Mouse (Mus musculus): ENCODE measurements around the gene Anp32a. TPM values are rescaled to one million over a fixed set of nuclear protein-coding genes. Genes with fewer than 3 reads are reported as not detected.

Anp32a gene
- polyA plus RNA-seq, 1 experiment from 2014 or later: 82.1 TPM

- WGBS: 53% methylated on average over 4 of the region's 4 CpGs
- H3K36me3 ChIP-seq (ENCODE audit: control insufficient read depth, insufficient read depth, low read length): peaks cover 4% of the 10 kb centered on the region; the same call in 1 of the 2 replicates
- H3K4me3 ChIP-seq (replicated peaks; ENCODE audit: low read depth, low read length): no peak overlapping the region
- no peaks in the 10 kb centered on the region for H3K9me3 ChIP-seq (ENCODE audit: control insufficient read depth, low read length)
- H3K4me2 ChIP-seq (ENCODE audit: low read length): no peak overlapping the region
- ATAC-seq (ENCODE audit: low FRiP score, low TSS enrichment) (no peak), DNase-seq (no peak)
- H3K9ac ChIP-seq (replicated peaks; ENCODE audit: low read length): no peak overlapping the region
- H3K27me3 ChIP-seq (ENCODE audit: control insufficient read depth, insufficient read depth, low read length): no peaks in the 10 kb centered on the region
- no peak overlapping the region for H3K27ac ChIP-seq (replicated peaks; ENCODE audit: low read depth, low read length)
- peaks cover 23% of the 10 kb centered on the region; the same call in 1 of the 2 replicates for H3K4me1 ChIP-seq (ENCODE audit: control insufficient read depth, insufficient read depth, low read length)
Observed at GRCm38 (mm10) chr9:62351200-62351599, 10.1 kb downstream of the Anp32a start.

GRCm38 (mm10) chr9:62353784-62354183 lies 12.7 kb downstream of the Anp32a start:
- WGBS: 73% methylated on average over 7 of the region's 7 CpGs
- H3K4me1 ChIP-seq (ENCODE audit: control insufficient read depth, insufficient read depth, low read length): peaks cover 12% of the 10 kb centered on the region; the same call in 1 of the 2 replicates
- H3K9me3 ChIP-seq (ENCODE audit: control insufficient read depth, low read length): no peaks in the 10 kb centered on the region
- no peak overlapping the region for H3K4me2 ChIP-seq (ENCODE audit: low read length)
- ATAC-seq (ENCODE audit: low FRiP score, low TSS enrichment): no peak
- H3K36me3 ChIP-seq (ENCODE audit: control insufficient read depth, insufficient read depth, low read length): peaks cover 8% of the 10 kb centered on the region; the same call in 1 of the 2 replicates
- DNase-seq: no peak
- H3K9ac ChIP-seq (replicated peaks; ENCODE audit: low read length): no peak overlapping the region
- no peak overlapping the region for H3K27ac ChIP-seq (replicated peaks; ENCODE audit: low read depth, low read length)
- H3K27me3 ChIP-seq (ENCODE audit: control insufficient read depth, insufficient read depth, low read length): no peaks in the 10 kb centered on the region
- no peak overlapping the region for H3K4me3 ChIP-seq (replicated peaks; ENCODE audit: low read depth, low read length)

- Histone ChIP-seq H3K9ac (replicated peaks; ENCODE audit: low read length) (no peak overlapping the region), H3K4me2 (ENCODE audit: low read length) (no peak overlapping the region), H3K4me3 (replicated peaks; ENCODE audit: low read depth, low read length) (no peak overlapping the region), H3K4me1 (ENCODE audit: control insufficient read depth, insufficient read depth, low read length) (0 out of 2 replicates have a peak, but pooled peaks cover 4% of the 10 kb centered on the region), H3K36me3 (ENCODE audit: control insufficient read depth, insufficient read depth, low read length) (peaks cover 8% of the 10 kb centered on the region; the same call in 1 of the 2 replicates), H3K27ac (replicated peaks; ENCODE audit: low read depth, low read length) (no peak overlapping the region), H3K9me3 (ENCODE audit: control insufficient read depth, low read length) (no peaks in the 10 kb centered on the region), H3K27me3 (ENCODE audit: control insufficient read depth, insufficient read depth, low read length) (no peaks in the 10 kb centered on the region)
- 85% methylated on average over 16 of the region's 16 CpGs for WGBS
- ATAC-seq (ENCODE audit: low FRiP score, low TSS enrichment) (no peak), DNase-seq (no peak)
Observed at GRCm38 (mm10) chr9:62354838-62355719, 14.0 kb downstream of the Anp32a start.

GRCm38 (mm10) chr9:62355763-62356162 lies 14.7 kb downstream of the Anp32a start:
- H3K36me3 ChIP-seq (ENCODE audit: control insufficient read depth, insufficient read depth, low read length): peaks cover 8% of the 10 kb centered on the region; the same call in 1 of the 2 replicates

GRCm38 (mm10) chr9:62357593-62357992 lies 16.5 kb downstream of the Anp32a start:
- ATAC-seq (ENCODE audit: low FRiP score, low TSS enrichment): no peak
- 88% methylated on average over 8 of the region's 8 CpGs for WGBS
- H3K4me1 ChIP-seq (ENCODE audit: control insufficient read depth, insufficient read depth, low read length): no peaks in the 10 kb centered on the region

More at GRCm38 (mm10) chr9:62355763-62356162, 14.7 kb downstream of the Anp32a start:
- no peaks in the 10 kb centered on the region for H3K27me3 ChIP-seq (ENCODE audit: control insufficient read depth, insufficient read depth, low read length)
- H3K4me1 ChIP-seq (ENCODE audit: control insufficient read depth, insufficient read depth, low read length): 0 out of 2 replicates have a peak, but pooled peaks cover 1% of the 10 kb centered on the region
- WGBS: 78% methylated on average over 6 of the region's 6 CpGs
- no peak overlapping the region for H3K9ac ChIP-seq (replicated peaks; ENCODE audit: low read length)
- H3K9me3 ChIP-seq (ENCODE audit: control insufficient read depth, low read length): no peaks in the 10 kb centered on the region
- no peak overlapping the region for H3K27ac ChIP-seq (replicated peaks; ENCODE audit: low read depth, low read length)
- no peak for DNase-seq
- H3K4me3 ChIP-seq (replicated peaks; ENCODE audit: low read depth, low read length): no peak overlapping the region
- H3K4me2 ChIP-seq (ENCODE audit: low read length): no peak overlapping the region
- no peak for ATAC-seq (ENCODE audit: low FRiP score, low TSS enrichment)

GRCm38 (mm10) chr9:62358851-62359250 lies 17.8 kb downstream of the Anp32a start:
- H3K27ac ChIP-seq (replicated peaks; ENCODE audit: low read depth, low read length): no peak overlapping the region
- DNase-seq: no peak
- 84% methylated on average over 9 of the region's 9 CpGs for WGBS
- no peak overlapping the region for H3K4me3 ChIP-seq (replicated peaks; ENCODE audit: low read depth, low read length)
- H3K4me2 ChIP-seq (ENCODE audit: low read length): no peak overlapping the region
- peaks cover 8% of the 10 kb centered on the region; the same call in 1 of the 2 replicates for H3K36me3 ChIP-seq (ENCODE audit: control insufficient read depth, insufficient read depth, low read length)
- no peak for ATAC-seq (ENCODE audit: low FRiP score, low TSS enrichment)
- no peaks in the 10 kb centered on the region for H3K27me3 ChIP-seq (ENCODE audit: control insufficient read depth, insufficient read depth, low read length)
- H3K9ac ChIP-seq (replicated peaks; ENCODE audit: low read length): no peak overlapping the region
- H3K9me3 ChIP-seq (ENCODE audit: control insufficient read depth, low read length): no peaks in the 10 kb centered on the region
- H3K4me1 ChIP-seq (ENCODE audit: control insufficient read depth, insufficient read depth, low read length): peaks cover 8% of the 10 kb centered on the region

More at GRCm38 (mm10) chr9:62357593-62357992, 16.5 kb downstream of the Anp32a start:
- no peak overlapping the region for H3K9ac ChIP-seq (replicated peaks; ENCODE audit: low read length)
- H3K9me3 ChIP-seq (ENCODE audit: control insufficient read depth, low read length): no peaks in the 10 kb centered on the region
- H3K36me3 ChIP-seq (ENCODE audit: control insufficient read depth, insufficient read depth, low read length): peaks cover 8% of the 10 kb centered on the region; the same call in 1 of the 2 replicates
- no peak overlapping the region for H3K4me3 ChIP-seq (replicated peaks; ENCODE audit: low read depth, low read length)
- H3K27me3 ChIP-seq (ENCODE audit: control insufficient read depth, insufficient read depth, low read length): no peaks in the 10 kb centered on the region
- H3K4me2 ChIP-seq (ENCODE audit: low read length): no peak overlapping the region
- no peak for DNase-seq
- H3K27ac ChIP-seq (replicated peaks; ENCODE audit: low read depth, low read length): no peak overlapping the region

GRCm38 (mm10) chr9:62360889-62361288 lies 19.8 kb downstream of the Anp32a start:
- Histone ChIP-seq H3K4me2 (ENCODE audit: low read length) (no peak overlapping the region), H3K9ac (replicated peaks; ENCODE audit: low read length) (no peak overlapping the region), H3K4me1 (ENCODE audit: control insufficient read depth, insufficient read depth, low read length) (peaks cover 27% of the 10 kb centered on the region), H3K27ac (replicated peaks; ENCODE audit: low read depth, low read length) (no peak overlapping the region), H3K27me3 (ENCODE audit: control insufficient read depth, insufficient read depth, low read length) (no peaks in the 10 kb centered on the region), H3K4me3 (replicated peaks; ENCODE audit: low read depth, low read length) (no peak overlapping the region), H3K9me3 (ENCODE audit: control insufficient read depth, low read length) (no peaks in the 10 kb centered on the region), H3K36me3 (ENCODE audit: control insufficient read depth, insufficient read depth, low read length) (peaks cover 4% of the 10 kb centered on the region; the same call in 1 of the 2 replicates)
- DNase-seq (no peak), ATAC-seq (ENCODE audit: low FRiP score, low TSS enrichment) (no peak)
- 21% methylated on average over 4 of the region's 4 CpGs for WGBS

- H3K4me3 ChIP-seq (replicated peaks; ENCODE audit: low read depth, low read length): no peak overlapping the region
- no peak overlapping the region; the same call in 1 of the 2 replicates for H3K9ac ChIP-seq (replicated peaks; ENCODE audit: low read length)
- ATAC-seq (ENCODE audit: low FRiP score, low TSS enrichment) (no peak), DNase-seq (no peak)
- no peaks in the 10 kb centered on the region for H3K27me3 ChIP-seq (ENCODE audit: control insufficient read depth, insufficient read depth, low read length)
- H3K9me3 ChIP-seq (ENCODE audit: control insufficient read depth, low read length): no peaks in the 10 kb centered on the region
- peak overlapping the region; percentile 21; the same call in 1 of the 2 replicates for H3K27ac ChIP-seq (replicated peaks; ENCODE audit: low read depth, low read length)
- peaks cover 4% of the 10 kb centered on the region; the same call in 1 of the 2 replicates for H3K36me3 ChIP-seq (ENCODE audit: control insufficient read depth, insufficient read depth, low read length)
- peak overlapping the region; percentile 60 for H3K4me2 ChIP-seq (ENCODE audit: low read length)
- H3K4me1 ChIP-seq (ENCODE audit: control insufficient read depth, insufficient read depth, low read length): peaks cover 48% of the 10 kb centered on the region
- 36% methylated on average over 11 of the region's 11 CpGs for WGBS
Observed at GRCm38 (mm10) chr9:62362835-62363385, 21.8 kb downstream of the Anp32a start.

Data from midbrain, embryonic 14.5 days (tissue).